Mouse (Mus musculus) heart, postnatal 10 days (tissue): ENCODE results near the gene Polm. TPM values are rescaled to one million over a fixed set of nuclear protein-coding genes. Genes with fewer than 3 reads are reported as not detected.

Source experiments
- DNase-seq, 2 experiments: peaks; one replicate each; pipeline ENCODE4 v3.0.0; 2021
- intact Hi-C: fragments of 180-260 bp; cut with DNase I; formaldehyde crosslinking; loops from one replicate; pipeline ENCODE4 v1.15.1; 2025
- total RNA-seq, 2 experiments: library from RNA; stranded (reverse); gene quantifications; 2 replicates each; pipeline ENCODE4 v1.2.3; 2021

The Polm gene
- total RNA-seq, 2 experiments from 2014 or later: 5.0 to 6.7 TPM

- DNase-seq: no peak
- intact Hi-C loops: loop anchor here (2.0 to 5.0 kb wide), 2 partner anchors 23 to 102 kb away; partner anchors contain the start of gene Urgcp
These were observed 52.1 kb downstream of the Polm start for GRCm38 (mm10) chr11:5785732-5786131.

- intact Hi-C loops: no loop called here
- DNase-seq: no peak
These were observed 55.4 kb downstream of the Polm start for GRCm38 (mm10) chr11:5782199-5782944.

- intact Hi-C loops: no loop called here
- no peak for DNase-seq
These were observed 57.7 kb downstream of the Polm start for GRCm38 (mm10) chr11:5780035-5780499.

- intact Hi-C loops: loop anchor here (5.0 kb wide), 1 partner anchor 291 kb away; no protein-coding TSS in a partner anchor
- no peak for DNase-seq
These were observed 59.3 kb downstream of the Polm start for GRCm38 (mm10) chr11:5778481-5778880.

Other genes starting within 250 kb of the Polm start
- gene Mrps24, start 122.3 kb downstream of the Polm start, total RNA-seq: 100 to 1,000 TPM; 114 to 118 TPM
- gene Urgcp, start 75.6 kb downstream of the Polm start, total RNA-seq: 10 to 100 TPM; 65.6 to 68.5 TPM
- gene Dbnl, start 49.5 kb downstream of the Polm start, total RNA-seq: 10 to 100 TPM; 37.4 to 40.6 TPM
- 100 to 1,000 TPM; 756 to 765 TPM for gene Pgam2, start 34.3 kb downstream of the Polm start, total RNA-seq
- 10 to 100 TPM; 35.2 to 40.1 TPM for gene Aebp1, start 23.9 kb upstream of the Polm start, total RNA-seq
- gene Pold2, start 40.3 kb upstream of the Polm start, total RNA-seq: 10 to 100 TPM; 34.8 to 44.1 TPM
- gene Myl7, start 60.8 kb upstream of the Polm start, total RNA-seq: 100 to 1,000 TPM; 363 to 942 TPM
- 1 to 10 TPM in 1 of 2 experiments, under 1 TPM in 1; 0.40 to 1.5 TPM for gene Gck, start 112.1 kb upstream of the Polm start, total RNA-seq
- 10 to 100 TPM; 85.7 to 97.5 TPM for gene Ykt6, start 117.7 kb upstream of the Polm start, total RNA-seq
- gene Camk2b, start 228.3 kb upstream of the Polm start, total RNA-seq: 1 to 10 TPM; 7.4 to 7.7 TPM